Mouse (Mus musculus) embryonic facial prominence, embryonic 15.5 days (tissue): ENCODE results near the gene Ifi207. TPM values are rescaled to one million over a fixed set of nuclear protein-coding genes. Genes with fewer than 3 reads are reported as not detected.
"Not testable (repeated sequence)": the region's sequence is repeated elsewhere in the genome, so short reads cannot be mapped to it uniquely, and the experiment has no call there.

Source experiments
- ATAC-seq: fragments of 200-750 bp; cut with Nextera tagmentation; 2 replicates; pipeline ENCODE4 v1.8.0; 2017; ENCODE audit warnings: low read depth, moderate TSS enrichment; ENCODE audit not compliant: insufficient number of reproducible peaks, low FRiP score, low TSS enrichment
- H3K27ac ChIP-seq: fragments of 300-500 bp; sonication (generic); replicated peaks from 2 replicates; pipeline ENCODE4 v1.5.1; 2015; ENCODE audit warnings: mild to moderate bottlenecking, inconsistent platforms
- H3K27me3 ChIP-seq: fragments of 300-500 bp; sonication (generic); 2 replicates; pipeline ENCODE4 v1.6.1; 2015; ENCODE audit warnings: inconsistent platforms
- H3K36me3 ChIP-seq: fragments of 300-500 bp; sonication (generic); 2 replicates; pipeline ENCODE4 v1.6.1; 2015; ENCODE audit warnings: mild to moderate bottlenecking, inconsistent platforms
- H3K4me1 ChIP-seq: fragments of 300-500 bp; sonication (generic); 2 replicates; pipeline ENCODE4 v1.6.1; 2015; ENCODE audit warnings: inconsistent platforms
- H3K4me2 ChIP-seq: fragments of 300-500 bp; sonication (generic); replicated peaks from 2 replicates; pipeline ENCODE4 v1.6.1; 2015; ENCODE audit warnings: mild to moderate bottlenecking, inconsistent platforms
- H3K4me3 ChIP-seq: fragments of 300-500 bp; sonication (generic); replicated peaks from 2 replicates; pipeline ENCODE4 v1.5.1; 2015; ENCODE audit warnings: mild to moderate bottlenecking, inconsistent platforms
- H3K9ac ChIP-seq: fragments of 300-500 bp; sonication (generic); 2 replicates; pipeline ENCODE4 v1.6.1; 2015; ENCODE audit warnings: inconsistent platforms
- H3K9me3 ChIP-seq: fragments of 300-500 bp; sonication (generic); replicated peaks from 2 replicates; pipeline ENCODE4 v1.6.1; 2016; ENCODE audit warnings: inconsistent platforms
- WGBS: fragments of 180-500 bp; shearing (Covaris S2); methylation state at CpG from one replicate; pipeline ENCODE4 v1.1.7; 2015; 5-methylcytosine and 5-hydroxymethylcytosine counted together
- polyA plus RNA-seq: library from polyadenylated mRNA; unstranded; fragments of >200 nt; fragmentation: Nextera tagmentation; extraction: Ambion mirVana; gene quantifications from 2 replicates; pipeline ENCODE4 v1.2.1, GENCODE M21; 2015

The Ifi207 gene
- polyA plus RNA-seq, 1 experiment from 2014 or later = 1.6 TPM

DNA sequence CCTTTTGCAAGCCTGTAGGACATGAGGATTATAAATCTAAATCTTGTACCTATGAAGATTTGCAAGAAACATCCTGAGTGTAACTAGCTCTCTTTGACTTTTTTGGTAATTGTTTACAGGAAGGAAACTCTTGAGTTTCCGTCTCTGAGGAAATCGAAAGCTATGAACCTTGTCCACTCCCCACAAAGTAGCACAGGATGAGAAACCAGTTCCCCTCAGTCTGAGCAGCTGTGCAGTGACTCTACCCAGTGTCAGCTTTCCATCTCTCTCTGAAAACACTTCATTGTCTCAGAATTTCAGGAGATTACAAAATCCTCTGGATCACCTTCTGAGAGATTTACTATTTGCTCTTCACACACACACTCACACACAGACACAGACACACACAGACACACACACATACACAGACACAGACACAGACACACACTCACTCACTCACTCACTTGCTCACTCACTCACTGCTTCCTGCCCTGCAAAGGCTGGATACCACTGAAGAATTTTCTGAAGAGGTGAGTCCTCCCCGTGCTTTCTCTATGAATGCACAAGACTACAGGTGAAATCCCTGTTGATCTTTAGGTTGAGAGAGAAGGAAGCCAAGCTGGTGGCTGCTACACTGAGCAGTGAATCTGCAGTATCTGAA, 68.0 kb downstream of the Ifi207 start, which contains the start of gene Ifi208:
Gene Ifi208 (plus strand): TSS at position 218 of the 640 bp plus-strand sequence.
- not testable (repeated sequence) for H3K4me1 ChIP-seq, ATAC-seq, H3K27ac ChIP-seq, H3K4me3 ChIP-seq, H3K9me3 ChIP-seq, H3K27me3 ChIP-seq, H3K9ac ChIP-seq, H3K36me3 ChIP-seq, H3K4me2 ChIP-seq
- 34% methylated on average over 3 of the region's 3 CpGs for WGBS

Other genes with a start within 250 kb of the Ifi207 start
- not detected in 2 replicates for gene Ifi214, start 205.8 kb downstream of the Ifi207 start, polyA plus RNA-seq
- 0.15 and 0.29 TPM in 2 replicates for gene Ifi213, start 142.5 kb downstream of the Ifi207 start, polyA plus RNA-seq
- gene Ifi209, start 110.8 kb downstream of the Ifi207 start, polyA plus RNA-seq = 0.55 and 0.65 TPM in 2 replicates
- gene Ifi208, start 68.1 kb downstream of the Ifi207 start, polyA plus RNA-seq = 0.08 TPM in 1 of 2 replicates, not detected in the other
- gene Ifi204, start 25.2 kb upstream of the Ifi207 start, polyA plus RNA-seq = 2.9 and 3.1 TPM in 2 replicates
- 0.66 and 1.5 TPM in 2 replicates for gene Ifi211, start 171.3 kb upstream of the Ifi207 start, polyA plus RNA-seq
- gene Mndal, start 200.7 kb upstream of the Ifi207 start, polyA plus RNA-seq = 2.0 and 2.9 TPM in 2 replicates
- gene Ifi203, start 200.9 kb upstream of the Ifi207 start, polyA plus RNA-seq = 0.85 and 1.3 TPM in 2 replicates
- 2.7 and 3.0 TPM in 2 replicates for gene Ifi202b, start 241.0 kb upstream of the Ifi207 start, polyA plus RNA-seq